Mouse (Mus musculus): ENCODE results near the gene Cdc37l1.

GRCm38 (mm10) chr19:28969231-28969630, 20.9 kb upstream of the Cdc37l1 start:
- no peak for TF ChIP-seq CTCF (IDR thresholded peaks at IDR 0.05; ENCODE audit: low read depth)
- no peak for TF ChIP-seq EP300 (optimal IDR thresholded peaks at IDR 0.05)

Measured in stomach, postnatal 0 days (tissue).